Mouse (Mus musculus): ENCODE results near the gene Map3k19. TPM values are rescaled to one million over a fixed set of nuclear protein-coding genes. Genes with fewer than 3 reads are reported as not detected.

Gene Map3k19
- polyA plus RNA-seq (2012; rRNA removed), result 1.8 and 2.1 TPM in 2 replicates

GRCm38 (mm10) chr1:127854486-127855222, at the start of gene Map3k19:
Map3k19 (minus strand) TSS chr1:127855031.

DNA sequence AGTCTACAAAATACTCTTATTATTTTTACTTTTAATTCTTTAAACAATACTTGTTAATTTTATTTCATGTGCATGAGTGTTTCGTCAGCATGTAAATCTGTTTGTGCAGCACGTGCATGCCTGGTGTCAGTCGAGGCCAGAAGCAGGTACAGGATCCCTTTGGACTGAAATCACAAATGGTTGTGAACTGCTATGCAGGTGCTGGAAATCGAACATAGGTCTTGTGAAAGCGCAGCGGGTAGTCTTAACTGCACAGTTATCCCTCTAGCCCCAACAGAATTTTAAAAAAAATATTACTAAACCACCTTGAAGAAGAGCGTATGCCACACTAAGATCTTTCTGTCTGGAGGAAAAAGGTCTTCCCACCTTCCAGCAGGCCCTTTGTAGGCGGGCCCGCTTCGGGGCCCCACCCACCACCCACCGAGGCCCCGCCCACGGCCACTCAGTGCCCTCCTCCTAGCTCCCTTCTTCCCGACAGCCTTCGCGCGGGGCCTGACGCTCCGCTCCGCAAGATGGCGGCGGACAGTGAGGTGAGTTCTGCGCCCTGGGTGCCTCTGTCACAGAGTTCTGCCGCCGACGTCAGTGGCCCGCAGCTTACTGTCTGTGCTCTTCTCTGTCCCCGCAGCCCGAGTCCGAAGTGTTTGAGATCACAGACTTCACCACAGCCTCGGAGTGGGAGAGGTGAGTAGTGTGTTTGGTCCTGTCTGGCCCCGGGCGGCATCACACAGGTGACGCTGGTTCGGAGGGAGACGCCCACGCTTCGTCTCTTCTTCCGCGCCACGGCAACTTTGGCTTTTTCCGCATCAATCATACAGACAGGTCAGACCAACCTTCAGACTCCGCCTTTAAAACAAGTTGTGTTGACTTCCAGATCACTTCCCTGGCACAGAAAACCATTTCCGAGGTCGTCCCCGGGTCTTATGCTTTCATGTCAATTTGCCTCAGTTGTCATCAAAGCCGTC, 13.8 kb upstream of the Map3k19 start, which contains the start of gene Rab3gap1:
TSS of gene Rab3gap1 (plus strand) at position 474 of the 962 bp plus-strand sequence.

GRCm38 (mm10) chr1:127773803-127774500, 80.9 kb downstream of the Map3k19 start, which contains the start of gene Ccnt2:
Ccnt2 (plus strand) TSS chr1:127774164.

Other genes with a start within 250 kb of the Map3k19 start
- 0.09 and 0.16 TPM in 2 replicates for gene Tmem163, start 175.5 kb downstream of the Map3k19 start, polyA plus RNA-seq (2012; rRNA removed)
- not detected in 2 replicates for gene Acmsd, start 125.6 kb downstream of the Map3k19 start, polyA plus RNA-seq (2012; rRNA removed)
- gene Ccnt2, start 80.9 kb downstream of the Map3k19 start, polyA plus RNA-seq (2012; rRNA removed), result 16.7 and 22.9 TPM in 2 replicates
- gene Rab3gap1, start 13.7 kb upstream of the Map3k19 start, polyA plus RNA-seq (2012; rRNA removed), result 16.4 and 19.9 TPM in 2 replicates
- 4.9 and 5.3 TPM in 2 replicates for gene Zranb3, start 248.0 kb upstream of the Map3k19 start, polyA plus RNA-seq (2012; rRNA removed)
- 50.9 and 80.8 TPM in 2 replicates for gene R3hdm1, start 248.3 kb upstream of the Map3k19 start, polyA plus RNA-seq (2012; rRNA removed)